Mouse (Mus musculus) midbrain, embryonic 11.5 days (tissue): Measurements from ENCODE around the gene Rab11fip5. TPM values are rescaled to one million over a fixed set of nuclear protein-coding genes. Genes with fewer than 3 reads are reported as not detected.

Experiments
- ATAC-seq: fragments of 200-750 bp; cut with Nextera tagmentation; 2 replicates; pipeline ENCODE4 v1.8.0; 2017; ENCODE audit warnings: moderate TSS enrichment, moderate library complexity; ENCODE audit not compliant: low FRiP score
- DNase-seq: peaks from one replicate; pipeline ENCODE4 v3.0.0; 2015; ENCODE audit warnings: low spot score; ENCODE audit errors: missing footprints
- H3K27ac ChIP-seq: fragments of 300-500 bp; sonication (generic); 2 replicates; pipeline ENCODE4 v1.5.1; 2014; ENCODE audit warnings: low read depth, low read length
- H3K27me3 ChIP-seq: fragments of 300-500 bp; sonication (generic); 2 replicates; pipeline ENCODE4 v1.6.1; 2014; ENCODE audit warnings: mild to moderate bottlenecking, low read length, moderate library complexity, mixed read lengths; ENCODE audit not compliant: control insufficient read depth, insufficient read depth
- H3K36me3 ChIP-seq: fragments of 300-500 bp; sonication (generic); 2 replicates; pipeline ENCODE4 v1.6.1; 2014; ENCODE audit warnings: mild to moderate bottlenecking, low read length, moderate library complexity, mixed read lengths; ENCODE audit not compliant: control insufficient read depth, insufficient read depth
- H3K4me1 ChIP-seq: fragments of 300-500 bp; sonication (generic); 2 replicates; pipeline ENCODE4 v1.6.1; 2014; ENCODE audit warnings: low read length; ENCODE audit not compliant: control insufficient read depth, insufficient read depth
- H3K4me2 ChIP-seq: fragments of 300-500 bp; sonication (generic); 2 replicates; pipeline ENCODE4 v1.6.1; 2014; ENCODE audit warnings: mild to moderate bottlenecking, moderate library complexity
- H3K4me3 ChIP-seq: fragments of 300-500 bp; sonication (generic); 2 replicates; pipeline ENCODE4 v1.5.1; 2014; ENCODE audit warnings: low read depth, low read length
- H3K9ac ChIP-seq: fragments of 300-500 bp; sonication (generic); 2 replicates; pipeline ENCODE4 v1.6.1; 2014; ENCODE audit warnings: low read length
- H3K9me3 ChIP-seq: fragments of 300-500 bp; sonication (generic); 2 replicates; pipeline ENCODE4 v1.6.1; 2016; ENCODE audit warnings: low read length; ENCODE audit not compliant: control insufficient read depth
- WGBS: fragments of 180-500 bp; shearing (Covaris S2); extraction: QIAGEN DNeasy Blood & Tissue Kit; methylation state at CpG from one replicate; pipeline ENCODE4 v1.1.7; 2014; 5-methylcytosine and 5-hydroxymethylcytosine counted together
- polyA plus RNA-seq: library from polyadenylated mRNA; unstranded; fragments of >200 nt; fragmentation: Nextera tagmentation; extraction: Ambion mirVana; gene quantifications from 2 replicates; pipeline ENCODE4 v1.2.1, GENCODE M21; 2014

The Rab11fip5 gene
- polyA plus RNA-seq, 1 experiment from 2014 or later: 4.7 TPM

GRCm38 (mm10) chr6:85316211-85316610 is 58.2 kb downstream of the Rab11fip5 start:
- H3K9ac ChIP-seq: no peak overlapping the region
- no peak for DNase-seq
- no peak for ATAC-seq
- H3K4me1 ChIP-seq: peaks cover 3% of the 10 kb centered on the region; the same call in 1 of the 2 replicates
- no peaks in the 10 kb centered on the region for H3K9me3 ChIP-seq
- no peak overlapping the region for H3K27ac ChIP-seq
- no peaks in the 10 kb centered on the region for H3K36me3 ChIP-seq
- no peaks in the 10 kb centered on the region for H3K27me3 ChIP-seq
- H3K4me2 ChIP-seq: no peak overlapping the region
- 94% methylated on average over 2 of the region's 2 CpGs for WGBS
- H3K4me3 ChIP-seq: no peak overlapping the region

- ATAC-seq: no peak
- no peaks in the 10 kb centered on the region for H3K36me3 ChIP-seq
- no peaks in the 10 kb centered on the region for H3K9me3 ChIP-seq
- H3K4me1 ChIP-seq: no peaks in the 10 kb centered on the region
- no peaks in the 10 kb centered on the region for H3K27me3 ChIP-seq
- no peak overlapping the region for H3K4me2 ChIP-seq
- H3K27ac ChIP-seq: no peak overlapping the region
- H3K4me3 ChIP-seq: no peak overlapping the region
- H3K9ac ChIP-seq: 0 out of 2 replicates have a peak overlapping the region, but pooled peaks have one; percentile 22
- WGBS: 56% methylated on average over 9 of the region's 9 CpGs
- peak; percentile 49 for DNase-seq
Observed at GRCm38 (mm10) chr6:85314064-85314798, 60.2 kb downstream of the Rab11fip5 start.

- no peaks in the 10 kb centered on the region for H3K36me3 ChIP-seq
- ATAC-seq (no peak), DNase-seq (no peak)
- 79% methylated on average over 4 of the region's 4 CpGs for WGBS
- no peaks in the 10 kb centered on the region for H3K9me3 ChIP-seq
- no peaks in the 10 kb centered on the region for H3K27me3 ChIP-seq
- H3K4me2 ChIP-seq: no peak overlapping the region
- H3K9ac ChIP-seq: no peak overlapping the region
- H3K27ac ChIP-seq: no peak overlapping the region
- no peaks in the 10 kb centered on the region for H3K4me1 ChIP-seq
- no peak overlapping the region for H3K4me3 ChIP-seq
Observed at GRCm38 (mm10) chr6:85307894-85308293, 66.5 kb downstream of the Rab11fip5 start.

GRCm38 (mm10) chr6:85306375-85306774 is 68.1 kb downstream of the Rab11fip5 start:
- no peak for ATAC-seq
- H3K27ac ChIP-seq: no peak overlapping the region
- H3K4me2 ChIP-seq: no peak overlapping the region
- H3K9me3 ChIP-seq: no peaks in the 10 kb centered on the region
- WGBS: 90% methylated on average over 3 of the region's 3 CpGs
- no peak for DNase-seq
- no peaks in the 10 kb centered on the region for H3K36me3 ChIP-seq
- H3K4me3 ChIP-seq: no peak overlapping the region
- no peaks in the 10 kb centered on the region for H3K4me1 ChIP-seq
- H3K9ac ChIP-seq: no peak overlapping the region
- H3K27me3 ChIP-seq: no peaks in the 10 kb centered on the region

GRCm38 (mm10) chr6:85305826-85306225 is 68.6 kb downstream of the Rab11fip5 start:
- Histone ChIP-seq H3K36me3 (no peaks in the 10 kb centered on the region), H3K4me3 (no peak overlapping the region), H3K4me1 (no peaks in the 10 kb centered on the region), H3K27ac (no peak overlapping the region), H3K27me3 (no peaks in the 10 kb centered on the region), H3K9ac (no peak overlapping the region), H3K4me2 (no peak overlapping the region), H3K9me3 (no peaks in the 10 kb centered on the region)
- ATAC-seq (no peak), DNase-seq (no peak)

GRCm38 (mm10) chr6:85304966-85305365 is 69.5 kb downstream of the Rab11fip5 start:
- ATAC-seq: no peak
- Histone ChIP-seq H3K27me3 (no peaks in the 10 kb centered on the region), H3K4me3 (no peak overlapping the region), H3K9me3 (no peaks in the 10 kb centered on the region), H3K4me1 (no peaks in the 10 kb centered on the region), H3K4me2 (no peak overlapping the region), H3K27ac (no peak overlapping the region), H3K9ac (no peak overlapping the region), H3K36me3 (no peaks in the 10 kb centered on the region)
- WGBS: 75% methylated on average over 5 of the region's 5 CpGs
- DNase-seq: no peak

- DNase-seq: peak; percentile 69
Observed at GRCm38 (mm10) chr6:85302326-85303055, 71.9 kb downstream of the Rab11fip5 start.

GRCm38 (mm10) chr6:85295384-85296167 is 78.9 kb downstream of the Rab11fip5 start:
- DNase-seq: no peak
- WGBS: 69% methylated on average over 7 of the region's 7 CpGs

More at GRCm38 (mm10) chr6:85302326-85303055, 71.9 kb downstream of the Rab11fip5 start:
- ATAC-seq: no peak
- 74% methylated on average over 3 of the region's 3 CpGs for WGBS
- Histone ChIP-seq H3K4me1 (no peaks in the 10 kb centered on the region), H3K36me3 (no peaks in the 10 kb centered on the region), H3K4me3 (no peak overlapping the region), H3K9me3 (no peaks in the 10 kb centered on the region), H3K4me2 (no peak overlapping the region), H3K27me3 (no peaks in the 10 kb centered on the region), H3K27ac (no peak overlapping the region), H3K9ac (no peak overlapping the region)

GRCm38 (mm10) chr6:85294004-85294379 is 80.4 kb downstream of the Rab11fip5 start:
- no peak overlapping the region for H3K4me2 ChIP-seq
- no peak for DNase-seq
- no peaks in the 10 kb centered on the region for H3K36me3 ChIP-seq
- no peaks in the 10 kb centered on the region for H3K9me3 ChIP-seq
- H3K4me3 ChIP-seq: no peak overlapping the region
- H3K9ac ChIP-seq: no peak overlapping the region
- 67% methylated on average over 5 of the region's 5 CpGs for WGBS
- no peak overlapping the region for H3K27ac ChIP-seq
- ATAC-seq: no peak
- peaks cover 2% of the 10 kb centered on the region; the same call in 1 of the 2 replicates for H3K4me1 ChIP-seq
- H3K27me3 ChIP-seq: no peaks in the 10 kb centered on the region

More at GRCm38 (mm10) chr6:85295384-85296167, 78.9 kb downstream of the Rab11fip5 start:
- Histone ChIP-seq H3K36me3 (no peaks in the 10 kb centered on the region), H3K4me3 (no peak overlapping the region), H3K27ac (no peak overlapping the region), H3K27me3 (no peaks in the 10 kb centered on the region), H3K4me2 (no peak overlapping the region), H3K9me3 (no peaks in the 10 kb centered on the region), H3K9ac (no peak overlapping the region), H3K4me1 (peaks cover 2% of the 10 kb centered on the region; the same call in 1 of the 2 replicates)
- no peak for ATAC-seq
